Mouse (Mus musculus): Measurements from ENCODE around the gene Actl6b.

Gene Actl6b

DNA sequence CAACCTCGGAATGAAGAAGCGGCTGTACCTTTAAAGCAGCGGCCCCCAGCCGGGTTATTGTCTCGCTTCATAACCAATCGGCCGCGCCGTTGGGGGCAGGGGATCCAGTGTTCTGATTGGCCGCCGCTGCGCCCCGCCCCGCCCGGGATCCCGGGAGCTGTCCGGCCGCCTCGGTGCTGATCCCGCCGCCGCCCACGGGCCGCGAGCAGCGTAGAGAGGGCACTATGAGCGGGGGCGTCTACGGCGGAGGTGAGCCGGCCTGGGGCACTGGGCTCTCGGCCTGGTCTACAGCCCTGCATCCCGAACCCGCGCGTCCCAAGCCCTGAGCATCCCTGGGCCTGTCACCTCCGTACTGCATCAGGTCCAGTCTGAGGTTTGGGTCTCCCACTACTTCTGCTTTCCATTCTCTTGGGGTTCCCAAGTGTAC is at the start of gene Actl6b:
Gene Actl6b (plus strand): TSS at position 107 of the 427 bp plus-strand sequence.
- DNase-seq (ENCODE audit: low read depth, low spot score): peak; percentile 94

DNA sequence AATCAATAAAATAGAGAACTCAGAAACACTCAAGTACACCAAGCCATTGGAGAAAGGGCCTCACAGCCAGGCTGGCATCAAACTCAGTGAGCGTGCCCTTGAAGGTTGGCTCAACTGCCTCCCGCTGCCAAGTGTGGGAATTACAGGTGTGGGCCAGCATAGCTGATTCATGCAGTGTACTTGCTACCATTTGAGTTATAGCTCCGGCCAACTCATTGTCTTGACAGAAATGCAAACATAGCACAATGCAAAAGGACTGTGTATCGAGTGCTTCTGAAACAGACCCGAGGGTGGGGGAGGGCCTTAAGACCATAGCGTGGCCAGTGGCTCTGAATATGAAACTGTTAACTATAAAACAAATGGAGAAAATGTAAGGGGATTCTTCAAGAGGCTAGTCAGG is 49.3 kb upstream of the Actl6b start:
- DNase-seq (ENCODE audit: low read depth, low spot score): no peak

DNA sequence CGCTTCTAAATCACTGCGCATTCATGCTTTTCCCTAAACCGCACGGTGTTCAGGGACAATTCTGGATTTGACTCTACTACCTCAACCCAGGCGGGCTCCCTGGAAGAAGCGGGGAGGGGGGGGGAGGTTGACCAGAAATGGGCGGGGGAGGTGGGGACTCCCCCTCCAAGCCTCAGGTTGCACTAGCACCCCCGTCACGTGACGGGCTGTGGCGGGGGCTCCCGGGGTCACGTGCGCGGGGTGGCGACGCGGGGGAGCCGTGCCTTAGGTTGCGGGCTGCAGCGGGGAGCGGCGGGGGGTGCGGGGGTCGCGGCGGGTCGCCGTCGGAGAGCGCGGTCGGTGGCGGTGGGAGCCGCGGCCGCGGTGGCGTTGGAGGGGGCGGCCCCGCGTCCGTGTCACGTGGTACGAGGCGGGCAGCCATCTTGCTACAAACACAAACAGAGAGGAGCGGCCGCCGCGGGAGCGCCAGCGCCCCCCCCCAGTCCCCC is 43.3 kb upstream of the Actl6b start:
- DNase-seq (ENCODE audit: low read depth, low spot score): peak; percentile 81

GRCm38 (mm10) chr5:137510573-137511390 is 42.5 kb upstream of the Actl6b start:
- no peak for DNase-seq (ENCODE audit: low read depth, low spot score)

- DNase-seq (ENCODE audit: low read depth, low spot score): no peak
Observed at GRCm38 (mm10) chr5:137511706-137512105, 41.6 kb upstream of the Actl6b start.

DNA sequence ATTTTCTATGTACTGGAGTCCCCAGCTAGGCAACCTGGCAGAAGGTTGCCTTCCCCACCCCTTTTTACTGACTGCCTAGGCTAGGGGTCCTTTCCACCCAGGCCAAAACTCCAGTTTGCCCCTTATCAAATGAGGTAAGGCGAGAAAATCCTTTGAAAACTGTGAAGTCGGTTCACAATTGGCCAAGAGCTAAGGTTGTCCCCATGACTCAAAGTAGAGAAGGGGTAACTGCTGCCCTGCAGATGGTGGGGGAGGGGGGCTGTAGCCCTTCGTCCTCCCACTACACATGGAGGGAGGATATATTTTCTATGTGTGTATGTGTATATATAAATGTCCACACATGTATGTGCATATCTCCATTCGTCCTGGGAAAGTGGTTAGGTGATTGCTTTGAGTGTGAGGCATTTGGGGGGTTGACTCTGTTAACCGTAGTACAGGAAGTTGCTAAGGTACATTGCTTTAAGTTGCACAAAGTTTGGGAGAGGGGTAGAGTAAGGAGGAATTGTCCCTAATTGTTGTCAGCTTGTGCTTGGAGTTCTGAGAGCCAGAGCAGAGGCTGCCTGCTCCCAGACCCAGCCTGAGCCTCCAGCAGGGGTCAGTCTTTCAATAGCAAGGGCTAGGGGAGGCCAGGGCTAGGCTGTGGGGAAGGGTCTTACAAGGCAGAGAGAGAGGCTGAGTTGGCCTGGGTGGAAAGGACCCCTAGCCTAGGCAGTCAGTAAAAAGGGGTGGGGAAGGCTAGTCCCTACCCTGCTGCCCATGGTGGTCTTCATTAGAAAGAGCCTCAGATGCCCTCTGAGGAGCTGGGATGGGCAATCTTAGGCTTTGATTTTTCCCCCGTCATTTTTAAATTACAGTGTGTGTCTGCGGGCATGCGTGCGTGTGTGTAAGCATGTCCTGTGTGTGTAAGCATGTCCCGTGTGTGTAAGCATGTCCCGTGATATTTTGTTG is 40.2 kb upstream of the Actl6b start:
- DNase-seq (ENCODE audit: low read depth, low spot score): no peak

GRCm38 (mm10) chr5:137513951-137514721 is 39.2 kb upstream of the Actl6b start:
- DNase-seq (ENCODE audit: low read depth, low spot score): no peak

GRCm38 (mm10) chr5:137514811-137515210 is 38.5 kb upstream of the Actl6b start:
- DNase-seq (ENCODE audit: low read depth, low spot score): no peak

DNA sequence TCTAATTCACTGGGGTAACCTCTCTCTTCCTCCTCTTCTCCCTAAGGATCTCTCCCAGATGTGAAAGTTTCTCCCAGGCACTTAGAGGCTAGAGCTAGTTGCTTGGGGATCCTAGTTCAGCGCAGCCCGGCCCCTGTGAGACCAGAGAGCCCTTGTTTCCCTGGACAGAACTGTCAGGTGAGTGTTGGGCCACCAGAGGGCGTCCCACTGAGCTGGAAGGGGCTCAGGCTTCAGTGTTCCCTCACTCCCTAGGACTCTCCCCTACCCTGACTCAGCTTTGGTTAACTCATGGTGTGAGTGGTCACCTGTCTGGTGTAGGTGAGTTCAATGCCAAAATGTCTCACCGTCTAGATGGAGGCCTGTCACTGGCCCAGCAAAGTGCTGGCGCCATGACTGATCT is 34.9 kb upstream of the Actl6b start, which contains the start of gene Gigyf1:
Gene Gigyf1 (plus strand): TSS at position 113 of the 400 bp plus-strand sequence.
- peak; percentile 49 for DNase-seq (ENCODE audit: low read depth, low spot score)

DNA sequence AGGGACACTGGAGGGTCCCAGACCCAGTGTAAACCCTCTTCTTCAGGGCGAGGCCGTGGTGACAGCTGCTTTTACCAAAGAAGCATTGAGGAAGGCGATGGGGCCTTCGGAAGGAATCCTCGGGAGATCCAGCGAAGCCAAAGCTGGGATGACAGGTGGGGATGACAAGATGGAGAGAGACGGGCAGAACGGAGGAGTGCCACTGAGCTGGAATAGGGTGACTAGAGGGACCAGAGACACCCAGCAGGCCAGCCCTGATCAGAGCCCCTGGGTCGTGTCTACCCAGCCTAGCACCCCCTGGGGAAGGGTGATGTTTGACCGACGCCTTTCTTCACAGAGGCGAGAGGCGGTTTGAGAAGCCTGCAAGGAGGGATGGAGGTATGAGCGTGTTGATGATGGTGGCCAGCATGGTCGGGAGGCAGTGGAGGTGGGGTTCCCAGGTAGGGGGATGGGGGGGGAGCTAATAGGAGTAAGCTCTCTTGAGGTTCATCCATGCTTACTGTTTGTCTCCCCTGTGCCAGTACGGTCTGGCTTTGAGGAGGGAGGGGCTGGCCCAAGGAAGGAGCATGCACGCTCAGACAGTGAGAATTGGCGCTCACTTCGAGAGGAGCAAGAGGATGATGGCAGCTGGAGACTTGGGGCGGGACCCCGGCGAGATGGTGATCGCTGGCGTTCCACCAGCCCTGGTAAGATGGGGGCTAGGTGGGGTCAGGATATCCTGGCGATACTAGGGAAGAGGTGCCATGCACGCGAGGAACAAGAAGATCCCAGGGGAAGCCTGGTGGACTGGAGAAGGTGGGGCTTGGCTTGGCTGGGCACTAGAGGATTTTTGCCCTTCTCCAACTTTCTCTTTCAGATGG is 33.4 kb upstream of the Actl6b start:
- DNase-seq (ENCODE audit: low read depth, low spot score): no peak

GRCm38 (mm10) chr5:137521861-137522260 is 31.5 kb upstream of the Actl6b start:
- DNase-seq (ENCODE audit: low read depth, low spot score): no peak

DNA sequence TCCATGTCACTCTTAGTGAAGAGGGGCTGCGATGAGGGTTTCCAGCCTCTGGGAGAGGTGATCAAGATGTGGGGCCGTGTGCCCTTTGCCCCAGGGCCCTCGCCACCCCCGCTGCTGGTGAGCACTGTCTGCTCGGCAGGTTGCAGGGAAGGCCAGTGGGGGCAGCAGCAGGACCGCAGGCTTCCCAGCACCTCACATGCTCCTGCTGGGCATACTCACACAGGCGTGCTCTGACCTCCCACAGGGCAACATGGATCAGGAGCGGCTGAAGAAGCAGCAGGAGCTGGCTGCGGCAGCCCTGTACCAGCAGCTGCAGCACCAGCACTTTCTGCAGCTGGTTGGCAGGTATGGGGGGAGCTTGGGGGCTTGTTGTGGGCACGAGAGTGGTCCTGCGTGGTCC is 30.6 kb upstream of the Actl6b start:
- DNase-seq (ENCODE audit: low read depth, low spot score): no peak

- DNase-seq (ENCODE audit: low read depth, low spot score): peak; percentile 71
Observed at GRCm38 (mm10) chr5:137523396-137524250, 29.7 kb upstream of the Actl6b start.

- no peak for DNase-seq (ENCODE audit: low read depth, low spot score)
Observed at GRCm38 (mm10) chr5:137524251-137524515, 29.1 kb upstream of the Actl6b start.

GRCm38 (mm10) chr5:137524671-137525070 is 28.6 kb upstream of the Actl6b start:
- no peak for DNase-seq (ENCODE audit: low read depth, low spot score)

GRCm38 (mm10) chr5:137525511-137525910 is 27.8 kb upstream of the Actl6b start:
- DNase-seq (ENCODE audit: low read depth, low spot score): no peak

- DNase-seq (ENCODE audit: low read depth, low spot score): peak; percentile 59
Observed at GRCm38 (mm10) chr5:137526192-137526936, 27.0 kb upstream of the Actl6b start.

DNA sequence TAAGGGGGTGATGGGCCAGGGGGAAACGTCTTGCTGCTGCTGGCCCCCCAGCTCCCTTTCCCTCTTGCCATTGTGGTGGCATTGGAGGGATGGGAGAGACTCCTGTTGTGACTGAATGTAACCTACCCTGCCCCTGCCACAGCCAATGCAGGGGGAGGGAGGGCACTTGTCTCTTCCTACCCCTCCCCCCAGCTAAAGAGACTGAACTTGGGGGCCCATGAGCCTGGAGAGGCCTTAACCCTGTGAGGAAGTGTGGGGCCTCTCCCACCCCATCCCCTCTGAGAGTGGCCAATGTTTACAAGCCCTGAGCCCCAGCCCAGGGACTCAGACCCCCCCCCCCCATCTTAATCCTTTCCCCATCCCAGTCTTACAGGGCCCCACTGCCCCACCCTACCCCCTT is 25.9 kb upstream of the Actl6b start:
- DNase-seq (ENCODE audit: low read depth, low spot score): no peak
